Mouse (Mus musculus): ENCODE results near the gene Ctnnbip1. TPM values are rescaled to one million over a fixed set of nuclear protein-coding genes. Genes with fewer than 3 reads are reported as not detected.

Ctnnbip1 gene
- polyA plus RNA-seq, 1 experiment from 2014 or later, result 103 TPM

- no peak for ATAC-seq (ENCODE audit: low FRiP score)
- Histone ChIP-seq H3K27me3 (replicated peaks) (no peaks in the 10 kb centered on the region), H3K9ac (replicated peaks) (no peak overlapping the region), H3K4me2 (no peak overlapping the region), H3K9me3 (replicated peaks) (no peaks in the 10 kb centered on the region), H3K36me3 (peaks cover 21% of the 10 kb centered on the region), H3K27ac (replicated peaks) (no peak overlapping the region), H3K4me1 (no peaks in the 10 kb centered on the region; the same call in 1 of the 2 replicates), H3K4me3 (replicated peaks) (no peak overlapping the region)
- 80% methylated on average over 6 of the region's 6 CpGs for WGBS
These were observed 29.5 kb downstream of the Ctnnbip1 start for GRCm38 (mm10) chr4:149547523-149547922.

- peak; percentile 85 for ATAC-seq (ENCODE audit: low FRiP score)
- H3K4me2 ChIP-seq, result no peak overlapping the region
- no peaks in the 10 kb centered on the region for H3K4me1 ChIP-seq
- 69% methylated on average over 9 of the region's 9 CpGs for WGBS
- no peak overlapping the region for H3K27ac ChIP-seq (replicated peaks)
- peaks cover 21% of the 10 kb centered on the region for H3K36me3 ChIP-seq
- no peaks in the 10 kb centered on the region for H3K27me3 ChIP-seq (replicated peaks)
- no peak overlapping the region for H3K4me3 ChIP-seq (replicated peaks)
- H3K9me3 ChIP-seq (replicated peaks), result no peaks in the 10 kb centered on the region
- no peak overlapping the region for H3K9ac ChIP-seq (replicated peaks)
These were observed 31.3 kb downstream of the Ctnnbip1 start for GRCm38 (mm10) chr4:149549221-149549925.

DNA sequence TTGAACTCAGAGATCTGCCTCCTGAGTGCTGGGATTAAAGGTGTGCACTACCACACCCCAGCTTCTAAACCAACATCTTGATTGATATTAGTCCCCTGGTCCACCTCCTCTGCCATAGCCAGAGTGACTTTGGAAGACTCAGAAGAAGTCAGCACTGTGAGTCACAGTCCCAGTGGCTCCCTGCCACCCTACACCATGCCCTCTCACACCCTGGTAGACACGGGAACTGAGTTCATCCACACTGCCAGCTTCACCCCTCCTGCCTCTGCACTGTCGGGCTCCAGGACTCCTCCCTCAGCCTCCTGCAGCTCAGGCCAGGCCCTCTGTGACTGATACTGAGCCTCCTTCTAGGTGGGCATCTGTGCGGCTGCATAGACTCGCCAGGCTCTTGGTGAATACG, 32.8 kb downstream of the Ctnnbip1 start:
- ATAC-seq (ENCODE audit: low FRiP score), result no peak
- Histone ChIP-seq H3K4me3 (replicated peaks) (no peak overlapping the region), H3K27me3 (replicated peaks) (no peaks in the 10 kb centered on the region), H3K4me1 (no peaks in the 10 kb centered on the region), H3K4me2 (no peak overlapping the region), H3K36me3 (peaks cover 17% of the 10 kb centered on the region), H3K9me3 (replicated peaks) (no peaks in the 10 kb centered on the region), H3K27ac (replicated peaks) (no peak overlapping the region), H3K9ac (replicated peaks) (no peak overlapping the region)
- 79% methylated on average over 5 of the region's 5 CpGs for WGBS

- no peaks in the 10 kb centered on the region for H3K27me3 ChIP-seq (replicated peaks)
- no peak overlapping the region for H3K27ac ChIP-seq (replicated peaks)
- WGBS, result 83% methylated on average over 5 of the region's 5 CpGs
These were observed 33.7 kb downstream of the Ctnnbip1 start for GRCm38 (mm10) chr4:149551696-149552095.

GRCm38 (mm10) chr4:149553834-149554233, 35.8 kb downstream of the Ctnnbip1 start:
- Histone ChIP-seq H3K4me3 (replicated peaks) (no peak overlapping the region), H3K9ac (replicated peaks) (no peak overlapping the region), H3K9me3 (replicated peaks) (no peaks in the 10 kb centered on the region), H3K36me3 (0 out of 2 replicates have a peak, but pooled peaks cover 6% of the 10 kb centered on the region), H3K27ac (replicated peaks) (no peak overlapping the region), H3K27me3 (replicated peaks) (no peaks in the 10 kb centered on the region), H3K4me2 (no peak overlapping the region), H3K4me1 (no peaks in the 10 kb centered on the region)
- ATAC-seq (ENCODE audit: low FRiP score), result no peak
- WGBS, result 72% methylated on average over 7 of the region's 7 CpGs

More at GRCm38 (mm10) chr4:149551696-149552095, 33.7 kb downstream of the Ctnnbip1 start:
- H3K4me2 ChIP-seq, result no peak overlapping the region
- H3K4me1 ChIP-seq, result no peaks in the 10 kb centered on the region
- H3K9ac ChIP-seq (replicated peaks), result no peak overlapping the region
- H3K36me3 ChIP-seq, result peaks cover 9% of the 10 kb centered on the region
- H3K9me3 ChIP-seq (replicated peaks), result no peaks in the 10 kb centered on the region
- ATAC-seq (ENCODE audit: low FRiP score), result no peak
- H3K4me3 ChIP-seq (replicated peaks), result no peak overlapping the region

DNA sequence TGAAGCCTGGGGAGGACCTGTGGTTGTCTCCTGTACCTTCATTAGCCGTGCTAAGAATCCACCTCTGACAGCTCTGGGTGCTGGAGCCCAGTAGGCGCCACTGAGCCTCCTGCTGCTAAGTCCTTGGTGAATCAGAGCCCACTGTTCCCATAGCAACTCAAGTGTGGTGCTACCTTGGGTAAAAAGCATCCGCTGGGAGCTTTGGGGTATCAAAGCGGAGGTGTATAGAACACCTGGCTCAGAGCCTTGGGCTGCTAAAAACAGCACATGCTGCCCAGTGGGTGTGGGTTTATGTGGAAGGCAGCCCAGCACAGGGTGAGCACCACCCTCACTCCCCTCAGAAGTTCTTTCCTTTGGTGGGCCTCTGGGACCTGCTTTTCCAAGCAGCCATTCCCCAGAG, 38.1 kb downstream of the Ctnnbip1 start:
- H3K9ac ChIP-seq (replicated peaks), result no peak overlapping the region
- no peak overlapping the region for H3K4me3 ChIP-seq (replicated peaks)
- no peaks in the 10 kb centered on the region for H3K9me3 ChIP-seq (replicated peaks)
- no peak overlapping the region for H3K27ac ChIP-seq (replicated peaks)
- WGBS, result 88% methylated on average over 4 of the region's 4 CpGs
- no peak overlapping the region for H3K4me2 ChIP-seq
- peaks cover 16% of the 10 kb centered on the region for H3K36me3 ChIP-seq
- H3K4me1 ChIP-seq, result no peaks in the 10 kb centered on the region
- ATAC-seq (ENCODE audit: low FRiP score), result no peak
- no peaks in the 10 kb centered on the region for H3K27me3 ChIP-seq (replicated peaks)

GRCm38 (mm10) chr4:149557905-149558304, 39.9 kb downstream of the Ctnnbip1 start:
- Histone ChIP-seq H3K27ac (replicated peaks) (no peak overlapping the region), H3K4me3 (replicated peaks) (no peak overlapping the region), H3K9me3 (replicated peaks) (no peaks in the 10 kb centered on the region), H3K4me1 (peaks cover 12% of the 10 kb centered on the region), H3K4me2 (no peak overlapping the region), H3K9ac (replicated peaks) (no peak overlapping the region), H3K36me3 (peaks cover 16% of the 10 kb centered on the region), H3K27me3 (replicated peaks) (no peaks in the 10 kb centered on the region)
- 93% methylated on average over 5 of the region's 5 CpGs for WGBS
- no peak for ATAC-seq (ENCODE audit: low FRiP score)

- WGBS, result 79% methylated on average over 3 of the region's 3 CpGs
- no peak overlapping the region for H3K9ac ChIP-seq (replicated peaks)
These were observed 40.4 kb downstream of the Ctnnbip1 start for GRCm38 (mm10) chr4:149558389-149558788.

GRCm38 (mm10) chr4:149561392-149561791, 43.4 kb downstream of the Ctnnbip1 start:
- H3K9me3 ChIP-seq (replicated peaks), result no peaks in the 10 kb centered on the region
- no peak for ATAC-seq (ENCODE audit: low FRiP score)
- WGBS, result 84% methylated on average over 4 of the region's 4 CpGs
- peaks cover 16% of the 10 kb centered on the region for H3K36me3 ChIP-seq
- no peak overlapping the region for H3K9ac ChIP-seq (replicated peaks)
- no peak overlapping the region for H3K4me3 ChIP-seq (replicated peaks)
- H3K4me1 ChIP-seq, result peaks cover 39% of the 10 kb centered on the region
- H3K4me2 ChIP-seq, result no peak overlapping the region
- 0 out of 2 replicates have a peak overlapping the region, but pooled peaks have one; percentile 84 for H3K27ac ChIP-seq (replicated peaks)
- H3K27me3 ChIP-seq (replicated peaks), result no peaks in the 10 kb centered on the region

More at GRCm38 (mm10) chr4:149558389-149558788, 40.4 kb downstream of the Ctnnbip1 start:
- H3K27ac ChIP-seq (replicated peaks), result no peak overlapping the region
- H3K36me3 ChIP-seq, result peaks cover 16% of the 10 kb centered on the region
- H3K9me3 ChIP-seq (replicated peaks), result no peaks in the 10 kb centered on the region
- H3K4me3 ChIP-seq (replicated peaks), result no peak overlapping the region
- no peaks in the 10 kb centered on the region for H3K27me3 ChIP-seq (replicated peaks)
- H3K4me2 ChIP-seq, result no peak overlapping the region
- peaks cover 17% of the 10 kb centered on the region for H3K4me1 ChIP-seq
- ATAC-seq (ENCODE audit: low FRiP score), result no peak

- H3K9me3 ChIP-seq (replicated peaks), result no peaks in the 10 kb centered on the region
- peak overlapping the region; percentile 84 for H3K27ac ChIP-seq (replicated peaks)
- 21% methylated on average over 21 of the region's 21 CpGs for WGBS
- H3K9ac ChIP-seq (replicated peaks), result peak overlapping the region; percentile 23; the same call in 1 of the 2 replicates
- peaks cover 13% of the 10 kb centered on the region for H3K36me3 ChIP-seq
- ATAC-seq (ENCODE audit: low FRiP score), result peak; percentile 66
- no peaks in the 10 kb centered on the region for H3K27me3 ChIP-seq (replicated peaks)
- peaks cover 40% of the 10 kb centered on the region for H3K4me1 ChIP-seq
- no peak overlapping the region for H3K4me3 ChIP-seq (replicated peaks)
- peak overlapping the region; percentile 42 for H3K4me2 ChIP-seq
These were observed 44.2 kb downstream of the Ctnnbip1 start for GRCm38 (mm10) chr4:149561986-149562904.

DNA sequence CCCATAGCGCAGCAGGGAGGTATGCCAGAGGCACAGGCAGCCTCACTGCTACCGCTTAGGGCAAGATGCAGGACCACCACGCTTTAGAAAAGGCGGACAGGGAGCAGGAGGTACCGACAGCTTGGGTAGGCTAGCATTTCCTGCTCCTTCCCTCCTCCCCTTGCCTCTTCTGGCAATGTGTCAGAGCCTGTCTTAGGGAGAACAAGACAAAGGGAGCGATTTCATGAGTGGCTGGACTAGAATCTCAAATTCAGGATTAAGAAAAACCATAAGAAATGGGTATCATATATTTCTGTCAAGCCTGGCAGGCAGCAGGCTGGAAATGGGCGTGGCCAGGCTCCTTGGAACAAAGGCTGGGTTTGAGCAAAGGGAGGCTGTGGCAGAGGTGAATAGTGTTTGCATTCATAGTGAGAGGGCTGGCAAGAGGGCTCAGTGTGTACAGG, 44.9 kb downstream of the Ctnnbip1 start:
- H3K4me1 ChIP-seq, result peaks cover 44% of the 10 kb centered on the region
- 8% methylated on average over 7 of the region's 7 CpGs for WGBS
- peak overlapping the region; percentile 84 for H3K27ac ChIP-seq (replicated peaks)
- H3K4me3 ChIP-seq (replicated peaks), result no peak overlapping the region
- peak overlapping the region; percentile 42 for H3K4me2 ChIP-seq
- H3K36me3 ChIP-seq, result peaks cover 11% of the 10 kb centered on the region
- peak overlapping the region; percentile 23; the same call in 1 of the 2 replicates for H3K9ac ChIP-seq (replicated peaks)
- peak; percentile 42 for ATAC-seq (ENCODE audit: low FRiP score)
- no peaks in the 10 kb centered on the region for H3K27me3 ChIP-seq (replicated peaks)
- H3K9me3 ChIP-seq (replicated peaks), result no peaks in the 10 kb centered on the region

All from neural tube, embryonic 15.5 days (tissue).